Mouse (Mus musculus): ENCODE measurements around the gene Ifnlr1.

- TF ChIP-seq POLR2A (IDR thresholded peaks at IDR 0.05; ENCODE audit: insufficient read depth, low read length): no peak
- no peak for TF ChIP-seq CTCF (IDR thresholded peaks at IDR 0.05; ENCODE audit: low read depth, low read length)
- no peak for TF ChIP-seq EP300 (IDR thresholded peaks at IDR 0.05; ENCODE audit: insufficient read depth, low read depth, low read length)
These were observed 44.1 kb downstream of the Ifnlr1 start for GRCm38 (mm10) chr4:135730204-135730603.

Data from ES-Bruce4 (cell line).